9 mouse cellular contexts compared by ENCODE assay signal in genomic region chr8:121832503-121832902, GRCm38 (mm10). TPM values are rescaled to one million over a fixed set of nuclear protein-coding genes. Genes with fewer than 3 reads are reported as not detected.
DNase-seq lines count a peak whose midpoint lies in the region; ATAC-seq and TF ChIP-seq lines count a peak whose summit lies in the region.
"Had no signal": no experiment of that assay in that cellular context is flagged by ENCODE, and none has a peak within 500 bp of the region (broad histone marks: within the 10 kb centered on the region; RNA-seq: fewer than 3 reads in every experiment).

No protein-coding gene starts in this region.

- peak; percentile 57 to 92 for DNase-seq in frontal cortex, adult 2 months (ENCODE audit: extremely low spot score in 1 of 2, low spot score in 1 of 2)
- DNase-seq in adipocyte (ENCODE audit: low spot score): peak; percentile 78
- peak; percentile 79 for DNase-seq in embryo, embryonic 11 days
- peak; percentile 85 for DNase-seq in layer of hippocampus, adult 11-12 months (ENCODE audit: low spot score)
- peak; percentile 89 for DNase-seq in lung, embryonic 14.5 days
- DNase-seq in right cerebral cortex, adult 18-20 months: peak; percentile 77

- H3K4me1 ChIP-seq in heart, embryonic 13.5 days: peaks cover 19% of the 10 kb centered on the region
- peaks cover 3% of the 10 kb centered on the region; the same call in 1 of the 2 replicates for H3K4me1 ChIP-seq in lung, embryonic 14.5 days (ENCODE audit: insufficient read depth)

- no peak overlapping the region for H3K4me3 ChIP-seq in heart, embryonic 13.5 days
- no peak overlapping the region for H3K4me3 ChIP-seq in lung, embryonic 14.5 days (ENCODE audit: low read depth, low read length)
- H3K4me3 ChIP-seq: neural tube, embryonic 12.5 days had no signal

- ATAC-seq in frontal cortex, adult (ENCODE audit: low TSS enrichment): no peak
- ATAC-seq in heart, embryonic 13.5 days (ENCODE audit: extremely low read depth, insufficient number of reproducible peaks, low FRiP score, low TSS enrichment): no peak
- ATAC-seq in lung, embryonic 14.5 days (ENCODE audit: insufficient read depth): no peak

- no peaks in the 10 kb centered on the region for H3K36me3 ChIP-seq in heart, embryonic 13.5 days
- no peaks in the 10 kb centered on the region for H3K36me3 ChIP-seq in lung, embryonic 14.5 days (ENCODE audit: insufficient read depth)
- H3K36me3 ChIP-seq: neural tube, embryonic 12.5 days had no signal

- H3K27me3 ChIP-seq in heart, embryonic 13.5 days (replicated peaks): no peaks in the 10 kb centered on the region
- no peaks in the 10 kb centered on the region for H3K27me3 ChIP-seq in lung, embryonic 14.5 days (ENCODE audit: insufficient read depth, low read length)
- H3K27me3 ChIP-seq: neural tube, embryonic 12.5 days had no signal

- TF ChIP-seq CTCF in lung, embryonic 14.5 days (IDR thresholded peaks at IDR 0.05; ENCODE audit: low read depth): peak; percentile 67

- 0 out of 2 replicates have a peak overlapping the region, but pooled peaks have one; percentile 24 for H3K9ac ChIP-seq in heart, embryonic 13.5 days
- H3K9ac ChIP-seq in lung, embryonic 14.5 days: no peak overlapping the region
- H3K9ac ChIP-seq: neural tube, embryonic 12.5 days had no signal

- H3K4me2 ChIP-seq in heart, embryonic 13.5 days: peak overlapping the region; percentile 42
- no peak overlapping the region for H3K4me2 ChIP-seq in lung, embryonic 14.5 days
- H3K4me2 ChIP-seq: neural tube, embryonic 12.5 days had no signal

- no peaks in the 10 kb centered on the region for H3K9me3 ChIP-seq in heart, embryonic 13.5 days
- no peaks in the 10 kb centered on the region for H3K9me3 ChIP-seq in lung, embryonic 14.5 days (ENCODE audit: low read depth, low read length)
- H3K9me3 ChIP-seq: neural tube, embryonic 12.5 days had no signal

- H3K27ac ChIP-seq in heart, embryonic 13.5 days (replicated peaks): no peak overlapping the region
- no peak overlapping the region for H3K27ac ChIP-seq in lung, embryonic 14.5 days (ENCODE audit: low read depth)
- H3K27ac ChIP-seq: neural tube, embryonic 12.5 days had no signal

- WGBS in heart, embryonic 13.5 days: 10% methylated on average over 6 of the region's 6 CpGs
- 17% methylated on average over 6 of the region's 6 CpGs for WGBS in lung, embryonic 14.5 days

RNA-seq across cellular contexts. Expression of gene Klhdc4, which starts 3.1 kb away (rescaled TPM):
- polyA plus RNA-seq in frontal cortex, adult 2 months (2012; rRNA removed): 44.5 and 50.3 TPM in 2 replicates
- 25.7 and 26.8 TPM in 2 replicates for polyA plus RNA-seq in heart, embryonic 13.5 days (2015; fragmentation: Nextera tagmentation; extraction: Ambion mirVana)
- 42.2 and 47.7 TPM in 2 replicates for polyA plus RNA-seq in lung, embryonic 14.5 days (2014; fragmentation: Nextera tagmentation; extraction: Ambion mirVana)
